Comparison of ENCODE assay signal across 8 mouse cellular contexts in genomic region chr17:9756196-9756595, GRCm38 (mm10).
A peak's percentile ranks its signal among the peaks of the same experiment; 100 is the strongest.
DNase-seq lines count a peak whose midpoint lies in the region; ATAC-seq and TF ChIP-seq lines count a peak whose summit lies in the region.

No protein-coding gene starts in this region.

- H3K27ac ChIP-seq in heart, embryonic 11.5 days (ENCODE audit: low read depth, low read length) = no peak overlapping the region
- H3K27ac ChIP-seq in midbrain, embryonic 16.5 days (ENCODE audit: low read length) = 0 out of 2 replicates have a peak overlapping the region, but pooled peaks have one; percentile 20

- no peaks in the 10 kb centered on the region for H3K9me3 ChIP-seq in heart, embryonic 11.5 days (replicated peaks; ENCODE audit: control insufficient read depth, low read length)
- H3K9me3 ChIP-seq in E14TG2a.4 (ENCODE audit: low read length) = no peaks in the 10 kb centered on the region
- H3K9me3 ChIP-seq in midbrain, embryonic 16.5 days (replicated peaks; ENCODE audit: control insufficient read depth, low read length, poor library complexity, severe bottlenecking) = no peaks in the 10 kb centered on the region

- peak; percentile 75 to 90 for DNase-seq in heart, adult 18-20 months
- DNase-seq in c-Kit-positive CD71-positive TER-119-positive erythroid progenitor cells, embryonic 14.5 days (ENCODE audit: low spot score) = peak; percentile 18
- peak; percentile 40 to 60 for DNase-seq in gastrocnemius, postnatal 36 days
- peak; percentile 82 to 83 for DNase-seq in layer of hippocampus, postnatal 10 days (ENCODE audit: low spot score in 2 of 2)

- H3K27me3 ChIP-seq in heart, embryonic 11.5 days (ENCODE audit: control insufficient read depth, insufficient read depth, low read length) = no peaks in the 10 kb centered on the region
- no peaks in the 10 kb centered on the region for H3K27me3 ChIP-seq in E14TG2a.4 (ENCODE audit: insufficient read depth, low read length)
- H3K27me3 ChIP-seq in midbrain, embryonic 16.5 days (ENCODE audit: control insufficient read depth, insufficient read depth, low read depth, low read length) = no peaks in the 10 kb centered on the region

- peak; percentile 59 for TF ChIP-seq CTCF in E14TG2a.4 (conservative IDR thresholded peaks at IDR 0.05; ENCODE audit: low read length)

- no peak overlapping the region for H3K4me3 ChIP-seq in heart, embryonic 11.5 days (ENCODE audit: low read depth, low read length)
- no peak overlapping the region for H3K4me3 ChIP-seq in E14TG2a.4 (replicated peaks; ENCODE audit: low read length)
- no peak overlapping the region for H3K4me3 ChIP-seq in midbrain, embryonic 16.5 days (ENCODE audit: low read depth, low read length)

- H3K9ac ChIP-seq in heart, embryonic 11.5 days (ENCODE audit: low read depth, low read length) = no peak overlapping the region
- H3K9ac ChIP-seq in midbrain, embryonic 16.5 days (ENCODE audit: low read depth, low read length) = no peak overlapping the region

- intact Hi-C loops in gastrocnemius, postnatal 36 days (cut with DNase I) = loop anchor here (2.0 to 10.0 kb wide), 6 partner anchors 281 to 979 kb away; partner anchors contain the start of gene Qk

- no peak for ATAC-seq in heart, embryonic 11.5 days (replicated peaks; ENCODE audit: insufficient number of reproducible peaks, low FRiP score, low TSS enrichment)
- ATAC-seq in midbrain, embryonic 16.5 days = no peak
- ATAC-seq in erythroblast, adult 5-6 weeks (replicated peaks; ENCODE audit: low FRiP score, poor library complexity, severe bottlenecking) = no peak

- H3K36me3 ChIP-seq in heart, embryonic 11.5 days (ENCODE audit: control insufficient read depth, insufficient read depth, low read length) = no peaks in the 10 kb centered on the region
- no peaks in the 10 kb centered on the region for H3K36me3 ChIP-seq in E14TG2a.4 (ENCODE audit: insufficient read depth, low read length)
- H3K36me3 ChIP-seq in midbrain, embryonic 16.5 days (ENCODE audit: control insufficient read depth, insufficient read depth, low read length) = no peaks in the 10 kb centered on the region

- H3K4me1 ChIP-seq in heart, embryonic 11.5 days (ENCODE audit: control insufficient read depth, insufficient read depth, low read length) = peaks cover 11% of the 10 kb centered on the region
- 0 out of 2 replicates have a peak, but pooled peaks cover 4% of the 10 kb centered on the region for H3K4me1 ChIP-seq in E14TG2a.4 (replicated peaks; ENCODE audit: low read depth, low read length)
- 0 out of 2 replicates have a peak, but pooled peaks cover 2% of the 10 kb centered on the region for H3K4me1 ChIP-seq in midbrain, embryonic 16.5 days (ENCODE audit: control insufficient read depth, insufficient read depth, low read length)

- no peak overlapping the region for H3K4me2 ChIP-seq in heart, embryonic 11.5 days
- H3K4me2 ChIP-seq in midbrain, embryonic 16.5 days (ENCODE audit: low read length) = no peak overlapping the region

- 57% methylated on average over 3 of the region's 3 CpGs for WGBS in heart, embryonic 11.5 days (ENCODE audit: insufficient replicate concordance)
- WGBS in midbrain, embryonic 16.5 days = 56% methylated on average over 3 of the region's 3 CpGs

Comparison
In these comparisons a context has a peak if more than half of its experiments do, and no peak if none do; other contexts are left out.
1. DNase-seq: peak in every context shown above with its lines; median percentile 82 in heart, adult 18-20 months; 82 in layer of hippocampus, postnatal 10 days; 50 in gastrocnemius, postnatal 36 days; 18 in c-Kit-positive CD71-positive TER-119-positive erythroid progenitor cells, embryonic 14.5 days.